Mouse (Mus musculus): Measurements from ENCODE around the gene Shprh. TPM values are rescaled to one million over a fixed set of nuclear protein-coding genes. Genes with fewer than 3 reads are reported as not detected.
"Not testable (repeated sequence)": the region's sequence is repeated elsewhere in the genome, so short reads cannot be mapped to it uniquely, and the experiment has no call there.

The Shprh gene
- polyA plus RNA-seq, 1 experiment from 2014 or later, result 24.1 TPM

DNA sequence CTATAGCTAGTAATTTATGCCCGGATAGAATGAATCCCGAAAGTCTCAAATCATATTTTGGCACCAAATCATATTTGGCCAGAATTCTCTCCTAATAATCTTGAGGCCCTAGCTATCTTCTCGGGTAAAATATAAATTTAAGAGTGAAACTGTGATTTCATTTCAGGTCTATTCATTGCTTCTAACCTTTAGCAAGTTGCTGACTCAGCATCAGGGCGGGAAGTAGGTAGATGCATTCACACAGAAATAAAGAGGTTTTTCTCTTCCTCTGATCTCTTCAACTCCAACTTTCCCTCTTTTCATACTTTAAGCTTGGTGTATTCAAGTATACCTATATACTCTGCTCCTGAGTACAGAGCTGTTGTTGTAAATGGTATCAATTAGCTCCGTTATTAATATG lies 30.9 kb downstream of the Shprh start:
- H3K36me3 ChIP-seq (replicated peaks), result peaks cover 6% of the 10 kb centered on the region; the same call in 1 of the 2 replicates

GRCm38 (mm10) chr10:11197341-11197740 lies 48.1 kb downstream of the Shprh start:
- H3K4me2 ChIP-seq, result no peak overlapping the region
- H3K27me3 ChIP-seq (replicated peaks), result no peaks in the 10 kb centered on the region
- ATAC-seq (replicated peaks), result no peak
- no peak overlapping the region for H3K27ac ChIP-seq
- WGBS, result 83% methylated on average over 1 of the region's 1 CpGs
- no peaks in the 10 kb centered on the region for H3K9me3 ChIP-seq
- no peak overlapping the region for H3K9ac ChIP-seq
- H3K4me1 ChIP-seq, result no peaks in the 10 kb centered on the region
- peaks cover 32% of the 10 kb centered on the region for H3K36me3 ChIP-seq (replicated peaks)
- H3K4me3 ChIP-seq, result no peak overlapping the region

More for the DNA sequence above, 30.9 kb downstream of the Shprh start:
- no peak overlapping the region for H3K4me3 ChIP-seq
- no peak overlapping the region for H3K9ac ChIP-seq
- H3K4me2 ChIP-seq, result no peak overlapping the region
- no peaks in the 10 kb centered on the region for H3K27me3 ChIP-seq (replicated peaks)
- WGBS, result 94% methylated on average over 5 of the region's 5 CpGs
- no peaks in the 10 kb centered on the region for H3K4me1 ChIP-seq
- no peak overlapping the region for H3K27ac ChIP-seq
- H3K9me3 ChIP-seq, result no peaks in the 10 kb centered on the region
- no peak for ATAC-seq (replicated peaks)

DNA sequence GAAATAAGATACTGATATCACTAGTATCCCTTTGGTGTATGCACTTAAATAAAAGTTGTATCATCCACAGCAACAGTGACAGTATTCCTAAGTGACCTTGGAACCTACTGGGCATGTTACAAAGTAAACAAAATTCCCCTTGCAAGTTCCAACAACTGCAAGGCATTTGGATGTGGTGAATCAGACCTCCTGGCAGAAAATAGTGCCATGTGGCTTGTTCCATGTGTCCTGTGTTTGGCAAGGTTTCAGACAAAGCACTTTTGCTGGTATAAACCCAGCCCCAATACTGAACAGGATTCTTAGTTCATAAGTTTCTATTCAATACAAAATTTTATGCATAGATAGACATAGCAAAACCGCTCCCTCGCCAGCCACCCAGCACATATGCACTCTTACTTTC lies 49.1 kb downstream of the Shprh start:
- Histone ChIP-seq H3K9me3 (no peaks in the 10 kb centered on the region), H3K9ac (no peak overlapping the region), H3K4me3 (no peak overlapping the region), H3K4me2 (no peak overlapping the region), H3K27me3 (replicated peaks) (no peaks in the 10 kb centered on the region), H3K4me1 (no peaks in the 10 kb centered on the region), H3K36me3 (replicated peaks) (peaks cover 32% of the 10 kb centered on the region), H3K27ac (no peak overlapping the region)
- WGBS, result 98% methylated on average over 2 of the region's 2 CpGs
- no peak for ATAC-seq (replicated peaks)

- H3K36me3 ChIP-seq (replicated peaks), result peaks cover 24% of the 10 kb centered on the region; the same call in 1 of the 2 replicates
- no peak overlapping the region for H3K4me3 ChIP-seq
Measured at GRCm38 (mm10) chr10:11199980-11200379, 50.8 kb downstream of the Shprh start.

GRCm38 (mm10) chr10:11205883-11206282 lies 56.7 kb downstream of the Shprh start:
- H3K4me1 ChIP-seq; H3K9ac ChIP-seq; H3K27ac ChIP-seq; H3K4me3 ChIP-seq; H3K4me2 ChIP-seq; ATAC-seq (replicated peaks); H3K9me3 ChIP-seq; H3K27me3 ChIP-seq (replicated peaks): not testable (repeated sequence)
- peaks cover 29% of the 10 kb centered on the region for H3K36me3 ChIP-seq (replicated peaks)
- 91% methylated on average over 2 of the region's 2 CpGs for WGBS

More at GRCm38 (mm10) chr10:11199980-11200379, 50.8 kb downstream of the Shprh start:
- Histone ChIP-seq H3K27ac (no peak overlapping the region), H3K4me1 (no peaks in the 10 kb centered on the region), H3K27me3 (replicated peaks) (no peaks in the 10 kb centered on the region), H3K9me3 (no peaks in the 10 kb centered on the region), H3K4me2 (no peak overlapping the region), H3K9ac (no peak overlapping the region)
- 48% methylated on average over 4 of the region's 4 CpGs for WGBS
- ATAC-seq (replicated peaks), result no peak

DNA sequence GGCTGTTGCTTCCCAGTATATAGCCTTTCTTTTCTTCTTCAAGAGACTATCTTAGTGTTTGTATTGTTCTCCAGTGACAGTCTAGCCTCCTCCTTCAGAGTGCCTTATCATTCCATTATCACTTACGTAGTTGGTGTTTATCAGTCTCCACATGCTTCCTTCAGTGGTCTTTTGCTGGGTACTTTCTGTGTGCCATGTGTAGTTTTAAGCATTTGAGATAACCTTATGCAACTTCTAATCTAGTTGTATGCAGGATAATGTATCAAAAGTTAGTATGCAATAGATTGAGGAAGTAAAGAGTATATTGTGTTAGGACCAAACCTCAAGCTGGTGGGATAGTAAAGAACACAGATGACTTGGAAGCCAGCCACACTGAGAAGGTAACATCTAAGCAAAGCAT lies 59.4 kb downstream of the Shprh start:
- WGBS, result 98% methylated on average over 1 of the region's 1 CpGs
- no peak for ATAC-seq (replicated peaks)
- Histone ChIP-seq H3K9me3 (no peaks in the 10 kb centered on the region), H3K9ac (no peak overlapping the region), H3K4me2 (no peak overlapping the region), H3K27ac (no peak overlapping the region), H3K36me3 (replicated peaks) (peaks cover 30% of the 10 kb centered on the region), H3K4me1 (no peaks in the 10 kb centered on the region), H3K4me3 (no peak overlapping the region), H3K27me3 (replicated peaks) (no peaks in the 10 kb centered on the region)

DNA sequence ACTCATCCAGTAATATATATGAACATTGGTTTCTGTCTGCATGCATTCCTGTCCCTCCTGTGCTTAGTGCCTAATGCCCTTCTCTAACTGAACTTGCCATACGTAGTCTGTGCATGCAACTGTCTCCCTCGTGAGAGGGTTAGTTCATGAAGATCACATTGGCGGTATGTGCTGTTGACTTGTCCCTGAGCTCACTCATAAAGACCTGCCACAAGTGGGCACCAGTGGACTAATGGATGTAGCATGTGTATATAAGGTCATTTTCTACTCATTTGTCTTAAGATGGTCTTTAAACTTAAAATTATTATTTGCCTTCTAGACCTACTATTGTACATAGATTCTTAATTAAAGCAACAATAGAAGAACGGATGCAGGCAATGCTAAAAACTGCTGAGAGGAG lies 62.8 kb downstream of the Shprh start:
- Histone ChIP-seq H3K4me3 (no peak overlapping the region), H3K27ac (no peak overlapping the region), H3K4me2 (no peak overlapping the region), H3K4me1 (no peaks in the 10 kb centered on the region), H3K9ac (no peak overlapping the region), H3K9me3 (no peaks in the 10 kb centered on the region), H3K27me3 (replicated peaks) (no peaks in the 10 kb centered on the region), H3K36me3 (replicated peaks) (peaks cover 34% of the 10 kb centered on the region)
- no peak for ATAC-seq (replicated peaks)
- 87% methylated on average over 4 of the region's 4 CpGs for WGBS

DNA sequence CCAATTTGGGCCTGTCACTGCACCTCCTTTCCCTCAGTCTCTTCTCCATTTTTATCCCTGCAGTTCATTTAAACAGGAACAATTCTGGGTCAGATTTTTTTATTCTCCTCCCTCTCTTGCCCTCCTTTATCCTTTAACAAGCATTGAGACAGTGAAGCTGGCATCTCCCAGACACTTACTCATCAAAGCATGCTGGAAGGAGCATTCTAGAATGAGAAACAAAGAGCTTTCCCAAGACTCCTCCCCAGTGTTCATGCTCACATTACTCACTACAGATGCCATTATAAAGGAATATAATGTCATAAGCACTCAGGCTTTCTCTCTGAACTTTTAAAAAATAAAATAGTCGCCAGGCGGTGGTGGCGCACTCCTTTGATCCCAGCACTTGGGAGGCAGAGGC lies 77.2 kb downstream of the Shprh start:
- Histone ChIP-seq H3K9ac (no peak overlapping the region), H3K4me1 (no peaks in the 10 kb centered on the region), H3K36me3 (replicated peaks) (no peaks in the 10 kb centered on the region), H3K4me3 (no peak overlapping the region), H3K27ac (no peak overlapping the region), H3K9me3 (no peaks in the 10 kb centered on the region), H3K4me2 (no peak overlapping the region), H3K27me3 (replicated peaks) (no peaks in the 10 kb centered on the region)
- 91% methylated on average over 3 of the region's 3 CpGs for WGBS
- no peak for ATAC-seq (replicated peaks)

DNA sequence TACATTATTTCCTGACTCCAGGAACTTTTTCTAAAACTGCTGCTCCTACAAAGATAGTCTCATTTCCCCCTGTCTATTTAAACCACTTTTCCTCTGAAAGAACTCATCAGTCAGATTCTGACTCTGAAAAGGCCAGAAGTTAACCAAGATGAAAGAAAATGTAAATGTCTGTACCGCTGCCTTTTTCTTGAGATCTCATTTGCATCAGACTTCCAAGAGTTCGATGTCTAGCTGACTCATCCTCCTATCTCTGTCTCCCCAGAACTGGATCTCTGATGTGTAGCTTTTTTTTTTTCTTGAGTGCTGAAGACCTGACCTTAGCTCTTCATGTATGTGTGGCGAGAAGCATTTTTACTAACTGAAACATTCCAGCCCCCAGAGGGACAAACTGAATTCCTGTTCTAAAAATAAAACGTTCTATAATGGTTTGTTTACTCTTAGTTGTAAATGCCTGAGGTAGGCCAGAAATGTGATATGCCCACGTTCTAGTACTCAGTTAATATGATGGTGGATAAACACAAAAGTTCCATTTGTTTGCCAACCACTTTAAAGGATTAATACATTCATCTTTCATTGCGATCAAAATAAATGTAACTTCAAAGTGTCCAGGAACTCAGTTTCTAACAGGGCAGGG lies 80.4 kb downstream of the Shprh start:
- 51% methylated on average over 6 of the region's 6 CpGs for WGBS
- H3K4me2 ChIP-seq, result no peak overlapping the region
- no peak overlapping the region for H3K27ac ChIP-seq
- H3K4me3 ChIP-seq, result no peak overlapping the region
- H3K36me3 ChIP-seq (replicated peaks), result no peaks in the 10 kb centered on the region
- H3K27me3 ChIP-seq (replicated peaks), result no peaks in the 10 kb centered on the region
- ATAC-seq (replicated peaks), result no peak
- no peaks in the 10 kb centered on the region for H3K9me3 ChIP-seq
- no peaks in the 10 kb centered on the region for H3K4me1 ChIP-seq
- H3K9ac ChIP-seq, result no peak overlapping the region

GRCm38 (mm10) chr10:11233208-11233607 lies 84.0 kb downstream of the Shprh start:
- Histone ChIP-seq H3K27me3 (replicated peaks) (no peaks in the 10 kb centered on the region), H3K9ac (no peak overlapping the region), H3K4me1 (no peaks in the 10 kb centered on the region), H3K36me3 (replicated peaks) (no peaks in the 10 kb centered on the region), H3K4me2 (no peak overlapping the region), H3K4me3 (no peak overlapping the region), H3K27ac (no peak overlapping the region), H3K9me3 (no peaks in the 10 kb centered on the region)
- WGBS, result 75% methylated on average over 3 of the region's 3 CpGs
- ATAC-seq (replicated peaks), result no peak

GRCm38 (mm10) chr10:11242988-11243387 lies 93.8 kb downstream of the Shprh start:
- not testable (repeated sequence) for H3K4me1 ChIP-seq; H3K4me2 ChIP-seq; H3K4me3 ChIP-seq; ATAC-seq (replicated peaks); H3K9me3 ChIP-seq; H3K9ac ChIP-seq; H3K27me3 ChIP-seq (replicated peaks); H3K36me3 ChIP-seq (replicated peaks); H3K27ac ChIP-seq
- 57% methylated on average over 3 of the region's 3 CpGs for WGBS

- H3K9ac ChIP-seq, result no peak overlapping the region
- no peak overlapping the region for H3K4me2 ChIP-seq
- no peak overlapping the region for H3K4me3 ChIP-seq
- H3K4me1 ChIP-seq, result no peaks in the 10 kb centered on the region
- H3K36me3 ChIP-seq (replicated peaks), result no peaks in the 10 kb centered on the region
- no peaks in the 10 kb centered on the region for H3K9me3 ChIP-seq
- no peaks in the 10 kb centered on the region for H3K27me3 ChIP-seq (replicated peaks)
- no peak overlapping the region for H3K27ac ChIP-seq
- no peak for ATAC-seq (replicated peaks)
- 90% methylated on average over 3 of the region's 3 CpGs for WGBS
Measured at GRCm38 (mm10) chr10:11248210-11248609, 99.0 kb downstream of the Shprh start.

GRCm38 (mm10) chr10:11250247-11250997 lies 101.2 kb downstream of the Shprh start:
- Histone ChIP-seq H3K27me3 (replicated peaks) (no peaks in the 10 kb centered on the region), H3K27ac (no peak overlapping the region), H3K36me3 (replicated peaks) (no peaks in the 10 kb centered on the region), H3K9me3 (no peaks in the 10 kb centered on the region), H3K4me3 (no peak overlapping the region), H3K9ac (no peak overlapping the region), H3K4me2 (no peak overlapping the region), H3K4me1 (no peaks in the 10 kb centered on the region)
- no peak for ATAC-seq (replicated peaks)
- WGBS, result 48% methylated on average over 2 of the region's 2 CpGs
